In the genomic region with DNA sequence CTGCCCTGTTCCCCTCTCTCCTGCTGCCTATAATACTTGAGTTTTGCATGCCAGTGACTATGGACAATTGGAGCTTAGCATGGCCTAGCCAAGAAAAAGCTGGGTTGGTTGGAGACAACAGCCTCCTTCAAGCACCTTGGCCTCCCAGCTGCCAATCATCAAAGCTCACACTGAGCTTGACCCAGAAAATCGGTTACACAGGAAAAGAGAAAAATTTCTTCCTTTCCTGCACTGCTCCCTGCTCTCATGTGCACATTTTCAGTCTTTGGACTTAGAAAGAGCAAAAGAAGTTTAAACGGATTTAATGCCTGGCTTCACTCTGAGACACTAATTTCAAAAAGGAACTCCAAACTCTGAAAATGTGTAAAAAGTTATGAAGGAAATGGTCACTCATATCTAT, we compare ENCODE assay signal across 21 mouse cellular contexts.
DNase-seq lines count a peak whose midpoint lies in the region; ATAC-seq lines count a peak whose summit lies in the region.
"Had no signal": no experiment of that assay in that cellular context is flagged by ENCODE, and none has a peak within 500 bp of the region (broad histone marks: within the 10 kb centered on the region; RNA-seq: fewer than 3 reads in every experiment).

No protein-coding gene starts in this region.

- peak; percentile 35 for DNase-seq in cerebellum, adult 11 months
- DNase-seq in cerebellum, adult 8-10 months, result no peak
- peak; percentile 58 for DNase-seq in kidney, adult 9 months
- peak; percentile 68 for DNase-seq in cerebellum, adult 9-10 months
- DNase-seq in kidney, postnatal 14 days, result peak; percentile 9
- no peak for DNase-seq in thymus, postnatal 4 days
- no peak for DNase-seq in adrenal gland, postnatal 4 days (ENCODE audit: low spot score in 2 of 2)
- DNase-seq: adrenal gland, postnatal 14 days; heart, postnatal 14 days; left cerebral cortex, postnatal 4 days; liver had no signal

- no peak for ATAC-seq in kidney, embryonic 15.5 days (replicated peaks; ENCODE audit: low FRiP score)
- ATAC-seq: activated CD4-positive, CD25-positive, alpha-beta regulatory T cell, adult 4 months; CD4-positive, CD25-positive, alpha-beta regulatory T cell, adult 4 months; inflammation-experienced regulatory T-cells, adult 6 months; lung, postnatal 0 days; midbrain, embryonic 15.5 days had no signal

- no peak overlapping the region for H3K27ac ChIP-seq in kidney, embryonic 15.5 days
- H3K27ac ChIP-seq: hindbrain, embryonic 12.5 days; midbrain, embryonic 15.5 days; stomach, postnatal 0 days had no signal

- no peak overlapping the region for H3K4me2 ChIP-seq in kidney, embryonic 15.5 days
- H3K4me2 ChIP-seq: heart, embryonic 11.5 days; hindbrain, embryonic 12.5 days; midbrain, embryonic 15.5 days had no signal

- whole genome bisulfite sequencing in kidney, embryonic 15.5 days, result 45% methylated on average over 2 of the region's 2 CpGs

- no peaks in the 10 kb centered on the region for H3K27me3 ChIP-seq in kidney, embryonic 15.5 days
- H3K27me3 ChIP-seq: hindbrain, embryonic 12.5 days; midbrain, embryonic 15.5 days had no signal

- no peaks in the 10 kb centered on the region for H3K4me1 ChIP-seq in kidney, embryonic 15.5 days

- H3K4me3 ChIP-seq in kidney, embryonic 15.5 days (replicated peaks), result no peak overlapping the region
- H3K4me3 ChIP-seq: hindbrain, embryonic 12.5 days; midbrain, embryonic 15.5 days; myocyte had no signal

- no peaks in the 10 kb centered on the region for H3K9me3 ChIP-seq in kidney, embryonic 15.5 days (replicated peaks)
- H3K9me3 ChIP-seq: hindbrain, embryonic 12.5 days; midbrain, embryonic 15.5 days had no signal

- H3K36me3 ChIP-seq in kidney, embryonic 15.5 days, result no peaks in the 10 kb centered on the region
- H3K36me3 ChIP-seq: hindbrain, embryonic 12.5 days; midbrain, embryonic 15.5 days had no signal

- H3K9ac ChIP-seq in kidney, embryonic 15.5 days, result no peak overlapping the region
- H3K9ac ChIP-seq: hindbrain, embryonic 12.5 days; midbrain, embryonic 15.5 days had no signal

Comparison
In these comparisons a context has a peak if more than half of its experiments do, and no peak if none do; other contexts are left out.
1. DNase-seq: peak in cerebellum, adult 11 months (single experiment), kidney, adult 9 months (single experiment), cerebellum, adult 9-10 months (single experiment) and kidney, postnatal 14 days (single experiment); none in cerebellum, adult 8-10 months (single experiment), thymus, postnatal 4 days (single experiment) and adrenal gland, postnatal 4 days (0 of 2).